Mouse (Mus musculus) heart, adult 2 months (tissue): ENCODE measurements around the gene Trappc10. TPM values are rescaled to one million over a fixed set of nuclear protein-coding genes. Genes with fewer than 3 reads are reported as not detected.

Source experiments
- DNase-seq, 2 experiments: peaks; one replicate each; pipeline ENCODE4 v3.0.0; 2021
- H3K27ac ChIP-seq: fragments of 200-600 bp; 2 replicates; pipeline ENCODE4 v1.8.1; 2022
- H3K27me3 ChIP-seq: fragments of 200-500 bp; 2 replicates; pipeline ENCODE4 v1.6.1; 2012; ENCODE audit warnings: mild to moderate bottlenecking, low read length, inconsistent platforms, mixed read lengths; ENCODE audit not compliant: control insufficient read depth, insufficient read depth
- H3K36me3 ChIP-seq: fragments of 200-500 bp; 2 replicates; pipeline ENCODE4 v1.6.1; 2012; ENCODE audit warnings: low read length, inconsistent platforms; ENCODE audit not compliant: control insufficient read depth, insufficient read depth
- H3K4me1 ChIP-seq: fragments of 200-500 bp; 2 replicates; pipeline ENCODE4 v1.6.1; 2011; ENCODE audit warnings: low read length; ENCODE audit not compliant: control insufficient read depth, insufficient read depth
- H3K4me3 ChIP-seq: fragments of 200-600 bp; 2 replicates; pipeline ENCODE4 v1.8.1; 2022
- H3K79me2 ChIP-seq: fragments of 200-500 bp; replicated peaks from 2 replicates; pipeline ENCODE4 v1.6.1; 2012; ENCODE audit warnings: mild to moderate bottlenecking, inconsistent platforms, low read length, moderate library complexity, mixed read lengths; ENCODE audit not compliant: control insufficient read depth, insufficient read depth
- H3K9ac ChIP-seq: fragments of 200-500 bp; 2 replicates; pipeline ENCODE4 v1.6.1; 2012; ENCODE audit warnings: low read depth, mild to moderate bottlenecking, control low read depth, inconsistent platforms, low read length, mixed read lengths
- CTCF ChIP-seq: fragments of 200-600 bp; IDR thresholded peaks from 2 replicates; pipeline ENCODE4 v1.8.1; 2022; ENCODE audit warnings: antibody characterized with exemption, mild to moderate bottlenecking, moderate library complexity
- EP300 ChIP-seq: fragments of 200-500 bp; IDR thresholded peaks from 2 replicates; pipeline ENCODE4 v1.6.1; 2011; ENCODE audit warnings: low read depth, low read length, control low read depth; ENCODE audit not compliant: insufficient read depth
- POLR2A ChIP-seq: fragments of 200-500 bp; IDR thresholded peaks from 2 replicates; pipeline ENCODE4 v1.6.1; 2011; ENCODE audit warnings: mild to moderate bottlenecking, low read depth, low read length, control low read depth; ENCODE audit not compliant: insufficient read depth
- WGBS: fragments of 180-500 bp; shearing (Covaris S2); methylation state at CpG from one replicate; pipeline ENCODE4 v1.1.7; 2018; 5-methylcytosine and 5-hydroxymethylcytosine counted together
- intact Hi-C: fragments of 180-260 bp; cut with DNase I; formaldehyde crosslinking; loops from one replicate; pipeline ENCODE4 v1.15.1; 2025
- polyA plus RNA-seq: library from polyadenylated mRNA; depleted of rRNA; stranded (reverse); fragments of >200 nt; gene quantifications from 2 replicates; pipeline ENCODE4 v1.2.3, GENCODE M21; 2012
- total RNA-seq, 2 experiments: library from RNA; stranded (reverse); gene quantifications; 2 replicates each; pipeline ENCODE4 v1.2.3; 2021

Gene Trappc10
- total and polyA plus RNA-seq, 3 experiments = 37.4 to 52.9 (median 43.8) TPM

DNA sequence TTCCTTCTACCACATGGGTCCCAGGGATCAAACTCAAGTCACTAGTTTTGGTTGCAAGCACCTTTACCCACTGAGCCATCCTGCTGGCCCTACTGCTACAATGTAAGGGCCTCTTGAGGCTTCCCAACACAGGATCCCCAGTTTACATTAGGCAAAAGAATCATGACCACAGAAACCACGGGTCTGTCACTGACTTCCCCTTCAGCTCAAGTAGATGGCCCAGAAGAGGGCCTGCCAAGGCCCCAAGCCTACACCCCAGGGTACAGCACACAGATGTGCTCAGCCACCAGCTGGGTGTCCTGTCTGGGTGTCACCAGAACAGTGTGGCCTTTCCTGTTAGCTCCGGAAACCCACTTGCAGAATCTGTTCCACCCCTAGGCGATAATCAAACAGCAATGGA is 20.3 kb upstream of the Trappc10 start:
- H3K4me1 ChIP-seq = peaks cover 2% of the 10 kb centered on the region; the same call in 1 of the 2 replicates
- no peak overlapping the region for H3K27ac ChIP-seq
- no peaks in the 10 kb centered on the region for H3K36me3 ChIP-seq
- H3K27me3 ChIP-seq = no peaks in the 10 kb centered on the region
- no peak for DNase-seq
- no peak overlapping the region for H3K9ac ChIP-seq
- intact Hi-C loops = no loop called here
- no peak overlapping the region for H3K4me3 ChIP-seq
- 59% methylated on average over 3 of the region's 3 CpGs for WGBS
- H3K79me2 ChIP-seq = no peaks in the 10 kb centered on the region
- TF ChIP-seq POLR2A (no peak), EP300 (no peak), CTCF (no peak)

DNA sequence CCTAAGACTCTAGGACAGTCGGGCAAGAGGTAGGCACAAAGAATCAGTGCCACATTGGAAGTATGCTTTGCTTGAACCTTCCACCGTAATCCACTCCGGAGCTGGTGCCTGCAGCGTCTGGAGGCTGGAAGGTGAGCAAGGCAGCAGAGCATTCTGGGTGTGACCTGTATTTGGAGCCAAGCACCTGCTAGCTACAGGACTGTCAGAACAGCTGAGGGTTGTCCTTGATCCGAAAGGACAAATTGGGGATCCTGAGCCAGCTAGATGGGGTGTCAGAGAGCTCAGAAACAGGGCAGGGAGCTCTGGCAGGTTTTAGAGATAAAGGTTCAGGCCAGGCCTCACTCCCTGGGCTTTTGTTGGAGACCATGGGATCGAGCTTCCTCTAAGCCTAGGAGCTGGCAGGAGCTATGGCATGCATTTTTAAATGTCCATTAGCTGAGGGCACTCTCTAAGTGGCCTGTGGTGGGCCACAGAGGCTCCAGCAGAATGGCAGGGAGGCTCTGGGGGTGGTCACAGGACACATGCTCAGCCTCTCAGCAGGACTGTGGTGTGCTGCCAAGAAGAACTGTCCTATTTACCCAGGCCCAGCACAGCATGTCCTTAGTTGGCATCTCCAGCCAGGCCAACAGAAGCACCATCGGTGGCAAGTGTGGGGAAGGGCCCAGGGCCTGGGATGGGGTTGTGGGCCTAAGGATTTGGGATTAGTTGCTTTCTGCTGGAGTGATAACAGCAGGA is 16.6 kb upstream of the Trappc10 start:
- H3K9ac ChIP-seq = no peak overlapping the region
- H3K79me2 ChIP-seq = no peaks in the 10 kb centered on the region
- WGBS = 53% methylated on average over 7 of the region's 7 CpGs
- no peaks in the 10 kb centered on the region for H3K36me3 ChIP-seq
- peak in 1 of 2 experiments; percentile 46 for DNase-seq
- TF ChIP-seq CTCF (no peak), EP300 (peak; percentile 44; the same call in 1 of the 2 replicates)
- peaks cover 2% of the 10 kb centered on the region; the same call in 1 of the 2 replicates for H3K4me1 ChIP-seq
- intact Hi-C loops = no loop called here
- no peak overlapping the region for H3K4me3 ChIP-seq
- no peaks in the 10 kb centered on the region for H3K27me3 ChIP-seq
- H3K27ac ChIP-seq = peak overlapping the region; percentile 47

DNA sequence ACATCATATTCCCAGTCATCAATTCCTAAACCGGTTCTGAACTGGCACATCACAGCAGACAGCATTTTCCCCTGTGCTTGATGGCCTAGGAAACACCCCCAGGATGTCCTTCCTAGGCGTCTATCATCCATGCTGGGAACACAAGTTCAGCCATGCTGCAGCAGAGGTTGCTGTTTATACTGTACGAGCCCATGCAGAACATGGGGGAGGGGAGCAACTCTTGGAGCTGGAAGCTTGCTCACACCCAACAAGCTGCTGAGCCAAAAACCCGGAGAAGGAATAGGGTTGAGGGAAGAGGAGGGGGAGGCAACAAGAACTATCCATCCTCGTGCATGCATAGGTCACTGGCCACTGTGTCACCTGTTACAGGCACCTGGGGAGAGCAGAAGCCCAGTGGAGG is 15.9 kb upstream of the Trappc10 start:
- TF ChIP-seq POLR2A = no peak
- no peak for TF ChIP-seq EP300
- no peak for TF ChIP-seq CTCF
- H3K27me3 ChIP-seq = no peaks in the 10 kb centered on the region
- peaks cover 3% of the 10 kb centered on the region; the same call in 1 of the 2 replicates for H3K4me1 ChIP-seq
- no peak for DNase-seq
- H3K79me2 ChIP-seq = no peaks in the 10 kb centered on the region
- intact Hi-C loops = no loop called here
- no peaks in the 10 kb centered on the region for H3K36me3 ChIP-seq
- H3K4me3 ChIP-seq = no peak overlapping the region
- H3K9ac ChIP-seq = no peak overlapping the region
- H3K27ac ChIP-seq = no peak overlapping the region
- 20% methylated on average over 5 of the region's 5 CpGs for WGBS

DNA sequence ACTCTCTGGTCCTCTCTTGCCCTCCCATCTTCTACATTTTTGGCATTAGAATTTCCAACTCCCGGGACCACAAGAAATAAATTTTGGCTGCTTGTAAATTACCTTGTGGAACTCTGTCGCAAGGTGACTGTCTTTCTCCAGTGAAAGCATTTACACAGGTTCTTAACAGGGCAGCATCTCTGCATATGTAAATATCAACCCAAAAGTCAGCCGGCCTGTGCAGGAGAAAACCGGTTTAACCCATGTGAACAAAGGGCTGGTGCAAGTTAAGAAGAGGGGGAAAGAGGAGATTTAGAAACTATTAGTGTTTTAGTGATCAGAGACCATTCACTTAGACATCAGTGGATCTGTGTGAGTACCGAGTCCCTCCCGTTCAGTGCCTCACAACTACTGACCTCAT is 15.3 kb upstream of the Trappc10 start:
- no peaks in the 10 kb centered on the region for H3K36me3 ChIP-seq
- H3K4me3 ChIP-seq = no peak overlapping the region
- no peaks in the 10 kb centered on the region for H3K79me2 ChIP-seq
- intact Hi-C loops = no loop called here
- DNase-seq = no peak
- WGBS = 79% methylated on average over 6 of the region's 6 CpGs
- TF ChIP-seq POLR2A = no peak
- TF ChIP-seq CTCF = no peak
- TF ChIP-seq EP300 = no peak
- no peak overlapping the region for H3K27ac ChIP-seq
- H3K9ac ChIP-seq = no peak overlapping the region
- peaks cover 6% of the 10 kb centered on the region; the same call in 1 of the 2 replicates for H3K4me1 ChIP-seq
- no peaks in the 10 kb centered on the region for H3K27me3 ChIP-seq

DNA sequence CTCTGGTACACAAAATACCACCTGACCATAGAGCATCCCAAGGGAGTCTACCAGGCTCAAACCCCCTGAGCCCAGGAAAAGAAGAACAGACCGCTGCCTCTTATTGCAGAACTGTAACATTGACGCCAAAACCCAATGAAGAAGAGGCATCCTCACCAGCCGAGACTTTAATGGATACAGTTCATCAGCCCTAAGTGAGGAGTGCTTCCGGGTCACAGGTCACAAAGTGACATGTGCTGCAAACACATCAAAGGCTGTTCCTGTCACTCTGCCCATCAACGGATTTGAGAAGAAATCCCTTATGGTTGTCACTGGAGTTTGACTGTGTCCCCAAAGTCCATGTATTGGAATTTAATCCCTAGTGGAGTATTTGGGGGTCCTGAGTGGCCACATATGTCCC is 14.8 kb upstream of the Trappc10 start:
- 85% methylated on average over 5 of the region's 5 CpGs for WGBS

DNA sequence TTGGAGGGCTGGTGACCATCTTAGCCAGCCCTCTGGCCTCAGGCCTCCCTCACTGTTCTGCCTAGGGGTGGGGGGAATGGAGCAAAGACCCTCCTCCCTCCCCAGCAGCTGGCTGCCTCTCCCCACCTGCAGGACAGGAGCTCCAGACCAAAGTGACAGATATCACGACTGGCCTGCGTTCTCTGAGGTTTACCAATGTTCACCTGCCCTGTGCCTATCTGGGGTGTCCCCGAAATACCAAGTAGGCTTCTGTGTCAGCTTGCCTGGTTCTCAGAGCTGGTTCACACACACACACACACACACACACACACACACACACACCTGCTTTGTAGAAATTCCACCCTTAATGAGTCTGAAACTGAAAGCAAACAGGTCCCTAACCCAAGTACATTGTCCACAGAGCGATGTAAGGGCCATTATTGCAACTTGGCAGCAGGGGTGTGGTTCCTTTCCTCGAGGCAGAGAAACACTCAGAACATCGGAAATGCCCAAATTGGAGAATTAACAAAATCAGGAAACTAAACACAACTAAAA is 13.8 kb upstream of the Trappc10 start:
- peaks cover 6% of the 10 kb centered on the region; the same call in 1 of the 2 replicates for H3K4me1 ChIP-seq
- 64% methylated on average over 6 of the region's 6 CpGs for WGBS
- no peak overlapping the region for H3K27ac ChIP-seq
- no peak overlapping the region for H3K4me3 ChIP-seq
- intact Hi-C loops = no loop called here
- TF ChIP-seq EP300 (no peak), CTCF (no peak), POLR2A (no peak)
- no peaks in the 10 kb centered on the region for H3K36me3 ChIP-seq
- H3K79me2 ChIP-seq = no peaks in the 10 kb centered on the region
- no peak for DNase-seq
- no peaks in the 10 kb centered on the region for H3K27me3 ChIP-seq
- H3K9ac ChIP-seq = no peak overlapping the region

More for the DNA sequence above, 14.8 kb upstream of the Trappc10 start:
- Histone ChIP-seq H3K27me3 (no peaks in the 10 kb centered on the region), H3K27ac (no peak overlapping the region), H3K9ac (no peak overlapping the region), H3K4me1 (peaks cover 6% of the 10 kb centered on the region; the same call in 1 of the 2 replicates), H3K36me3 (no peaks in the 10 kb centered on the region), H3K79me2 (no peaks in the 10 kb centered on the region), H3K4me3 (no peak overlapping the region)
- intact Hi-C loops = no loop called here
- TF ChIP-seq POLR2A (no peak), CTCF (no peak), EP300 (no peak)
- no peak for DNase-seq
